Mouse (Mus musculus): ENCODE measurements around the gene Spag7. TPM values are rescaled to one million over a fixed set of nuclear protein-coding genes. Genes with fewer than 3 reads are reported as not detected.

The Spag7 gene
- polyA plus RNA-seq, 1 experiment from 2014 or later = 167 TPM

GRCm38 (mm10) chr11:70629557-70629956, 39.7 kb downstream of the Spag7 start:
- Histone ChIP-seq H3K27me3 (ENCODE audit: insufficient read depth, low read length) (no peaks in the 10 kb centered on the region), H3K4me3 (ENCODE audit: low read depth, low read length) (no peak overlapping the region), H3K4me1 (ENCODE audit: insufficient read depth) (no peaks in the 10 kb centered on the region), H3K9me3 (ENCODE audit: low read depth, low read length) (no peaks in the 10 kb centered on the region), H3K27ac (ENCODE audit: low read depth) (no peak overlapping the region), H3K36me3 (ENCODE audit: insufficient read depth) (no peaks in the 10 kb centered on the region), H3K9ac (no peak overlapping the region), H3K4me2 (no peak overlapping the region)
- ATAC-seq (ENCODE audit: insufficient read depth) = no peak
- WGBS = 46% methylated on average over 5 of the region's 5 CpGs
- DNase-seq = peak; percentile 42
- peak; percentile 41 for TF ChIP-seq CTCF (IDR thresholded peaks at IDR 0.05; ENCODE audit: low read depth)

- TF ChIP-seq CTCF (IDR thresholded peaks at IDR 0.05; ENCODE audit: low read depth) = no peak
- DNase-seq (peak; percentile 34), ATAC-seq (ENCODE audit: insufficient read depth) (no peak)
- H3K4me1 ChIP-seq (ENCODE audit: insufficient read depth) = no peaks in the 10 kb centered on the region
- no peak overlapping the region for H3K27ac ChIP-seq (ENCODE audit: low read depth)
- no peak overlapping the region for H3K9ac ChIP-seq
- H3K27me3 ChIP-seq (ENCODE audit: insufficient read depth, low read length) = no peaks in the 10 kb centered on the region
- H3K4me2 ChIP-seq = no peak overlapping the region
- H3K9me3 ChIP-seq (ENCODE audit: low read depth, low read length) = no peaks in the 10 kb centered on the region
- WGBS = 57% methylated on average over 2 of the region's 2 CpGs
- no peak overlapping the region for H3K4me3 ChIP-seq (ENCODE audit: low read depth, low read length)
- H3K36me3 ChIP-seq (ENCODE audit: insufficient read depth) = no peaks in the 10 kb centered on the region
Observed at GRCm38 (mm10) chr11:70628431-70628830, 40.8 kb downstream of the Spag7 start.

GRCm38 (mm10) chr11:70626877-70627276, 42.3 kb downstream of the Spag7 start:
- ATAC-seq (ENCODE audit: insufficient read depth) (no peak), DNase-seq (no peak)
- no peaks in the 10 kb centered on the region for H3K27me3 ChIP-seq (ENCODE audit: insufficient read depth, low read length)
- no peak overlapping the region for H3K9ac ChIP-seq
- no peaks in the 10 kb centered on the region for H3K9me3 ChIP-seq (ENCODE audit: low read depth, low read length)
- 60% methylated on average over 4 of the region's 4 CpGs for WGBS
- H3K4me1 ChIP-seq (ENCODE audit: insufficient read depth) = no peaks in the 10 kb centered on the region
- H3K4me3 ChIP-seq (ENCODE audit: low read depth, low read length) = no peak overlapping the region
- no peaks in the 10 kb centered on the region for H3K36me3 ChIP-seq (ENCODE audit: insufficient read depth)
- TF ChIP-seq CTCF (IDR thresholded peaks at IDR 0.05; ENCODE audit: low read depth) = no peak
- H3K27ac ChIP-seq (ENCODE audit: low read depth) = no peak overlapping the region
- no peak overlapping the region for H3K4me2 ChIP-seq

- Histone ChIP-seq H3K27ac (ENCODE audit: low read depth) (no peak overlapping the region), H3K9ac (no peak overlapping the region), H3K4me3 (ENCODE audit: low read depth, low read length) (no peak overlapping the region), H3K36me3 (ENCODE audit: insufficient read depth) (no peaks in the 10 kb centered on the region), H3K27me3 (ENCODE audit: insufficient read depth, low read length) (no peaks in the 10 kb centered on the region), H3K9me3 (ENCODE audit: low read depth, low read length) (no peaks in the 10 kb centered on the region), H3K4me2 (no peak overlapping the region), H3K4me1 (ENCODE audit: insufficient read depth) (no peaks in the 10 kb centered on the region)
- peak; percentile 70 for TF ChIP-seq CTCF (IDR thresholded peaks at IDR 0.05; ENCODE audit: low read depth)
- WGBS = 39% methylated on average over 4 of the region's 4 CpGs
- ATAC-seq (ENCODE audit: insufficient read depth) = no peak
- peak; percentile 77 for DNase-seq
Observed at GRCm38 (mm10) chr11:70625473-70625872, 43.7 kb downstream of the Spag7 start.

- WGBS = 70% methylated on average over 10 of the region's 10 CpGs
- no peaks in the 10 kb centered on the region for H3K9me3 ChIP-seq (ENCODE audit: low read depth, low read length)
- no peaks in the 10 kb centered on the region for H3K36me3 ChIP-seq (ENCODE audit: insufficient read depth)
- no peak overlapping the region for H3K9ac ChIP-seq
- no peaks in the 10 kb centered on the region for H3K27me3 ChIP-seq (ENCODE audit: insufficient read depth, low read length)
- ATAC-seq (ENCODE audit: insufficient read depth) (no peak), DNase-seq (peak; percentile 34)
- no peak overlapping the region for H3K4me2 ChIP-seq
- TF ChIP-seq CTCF (IDR thresholded peaks at IDR 0.05; ENCODE audit: low read depth) = peak; percentile 45
- H3K4me1 ChIP-seq (ENCODE audit: insufficient read depth) = no peaks in the 10 kb centered on the region
- no peak overlapping the region for H3K27ac ChIP-seq (ENCODE audit: low read depth)
- no peak overlapping the region for H3K4me3 ChIP-seq (ENCODE audit: low read depth, low read length)
Observed at GRCm38 (mm10) chr11:70623053-70623742, 46.0 kb downstream of the Spag7 start.

GRCm38 (mm10) chr11:70621972-70622814, 47.0 kb downstream of the Spag7 start:
- Histone ChIP-seq H3K27ac (ENCODE audit: low read depth) (0 out of 2 replicates have a peak overlapping the region, but pooled peaks have one; percentile 24), H3K4me1 (ENCODE audit: insufficient read depth) (no peaks in the 10 kb centered on the region)
- WGBS = 28% methylated on average over 7 of the region's 7 CpGs

GRCm38 (mm10) chr11:70619101-70619500, 50.1 kb downstream of the Spag7 start, which contains the start of gene Chrne:
Gene Chrne, minus strand, starts transcription at chr11:70619216.
- H3K27ac ChIP-seq (ENCODE audit: low read depth) = no peak within 1 kb of the TSS
- H3K27me3 ChIP-seq (ENCODE audit: insufficient read depth, low read length) = no peaks in the 10 kb centered on the region
- WGBS = 37% methylated on average over 1 of the region's 1 CpGs
- TF ChIP-seq CTCF (IDR thresholded peaks at IDR 0.05; ENCODE audit: low read depth) = no peak
- peaks cover 10% of the 10 kb centered on the region; the same call in 1 of the 2 replicates for H3K4me1 ChIP-seq (ENCODE audit: insufficient read depth)
- no peaks in the 10 kb centered on the region for H3K9me3 ChIP-seq (ENCODE audit: low read depth, low read length)
- no peak within 1 kb of the TSS for H3K4me2 ChIP-seq
- H3K4me3 ChIP-seq (ENCODE audit: low read depth, low read length) = no peak within 1 kb of the TSS
- no peaks in the 10 kb centered on the region for H3K36me3 ChIP-seq (ENCODE audit: insufficient read depth)
- ATAC-seq (ENCODE audit: insufficient read depth) = no peak
- no peak for DNase-seq
- H3K9ac ChIP-seq = no peak within 1 kb of the TSS

More at GRCm38 (mm10) chr11:70621972-70622814, 47.0 kb downstream of the Spag7 start:
- ATAC-seq (ENCODE audit: insufficient read depth) = no peak
- DNase-seq = peak; percentile 46
- Histone ChIP-seq H3K36me3 (ENCODE audit: insufficient read depth) (no peaks in the 10 kb centered on the region), H3K9me3 (ENCODE audit: low read depth, low read length) (no peaks in the 10 kb centered on the region), H3K4me2 (no peak overlapping the region), H3K4me3 (ENCODE audit: low read depth, low read length) (no peak overlapping the region), H3K27me3 (ENCODE audit: insufficient read depth, low read length) (no peaks in the 10 kb centered on the region), H3K9ac (no peak overlapping the region)
- TF ChIP-seq CTCF (IDR thresholded peaks at IDR 0.05; ENCODE audit: low read depth) = no peak
